Mouse (Mus musculus): ENCODE measurements around the gene Tes3-ps. TPM values are rescaled to one million over a fixed set of nuclear protein-coding genes. Genes with fewer than 3 reads are reported as not detected.
A peak's percentile ranks its signal among the peaks of the same experiment; 100 is the strongest.

The Tes3-ps gene
- 0.54 and 0.66 TPM in 2 replicates for polyA plus RNA-seq (2015; fragmentation: Nextera tagmentation; extraction: Ambion mirVana)

- no peak within 1 kb of the TSS for H3K27ac ChIP-seq
- no peaks in the 10 kb centered on the region for H3K27me3 ChIP-seq (ENCODE audit: insufficient read depth, low read length)
- no peaks in the 10 kb centered on the region for H3K4me1 ChIP-seq (replicated peaks; ENCODE audit: insufficient read depth, low read length)
- no peak for TF ChIP-seq CTCF (IDR thresholded peaks at IDR 0.05; ENCODE audit: low read depth)
- DNase-seq (ENCODE audit: low spot score) = no peak
- no peak for ATAC-seq (replicated peaks; ENCODE audit: low FRiP score, low read depth)
- H3K36me3 ChIP-seq (ENCODE audit: insufficient read depth, low read length) = no peaks in the 10 kb centered on the region
- no peak within 1 kb of the TSS for H3K9ac ChIP-seq (ENCODE audit: low read depth, low read length)
- 55% methylated on average over 6 of the region's 6 CpGs for WGBS
- H3K9me3 ChIP-seq (replicated peaks; ENCODE audit: low read length) = no peaks in the 10 kb centered on the region
- H3K4me2 ChIP-seq (ENCODE audit: low read length) = no peak within 1 kb of the TSS
- no peak within 1 kb of the TSS for H3K4me3 ChIP-seq (replicated peaks; ENCODE audit: low read depth, low read length)
Measured at GRCm38 (mm10) chr13:49492376-49493368, at the start of gene Tes3-ps. TSS of gene Tes3-ps (plus strand) at chr13:49493318.

GRCm38 (mm10) chr13:49444451-49444850 is 48.7 kb upstream of the Tes3-ps start:
- H3K9me3 ChIP-seq (replicated peaks; ENCODE audit: low read length) = no peaks in the 10 kb centered on the region
- ATAC-seq (replicated peaks; ENCODE audit: low FRiP score, low read depth) (no peak), DNase-seq (ENCODE audit: low spot score) (no peak)
- no peak overlapping the region for H3K4me3 ChIP-seq (replicated peaks; ENCODE audit: low read depth, low read length)
- no peak overlapping the region for H3K27ac ChIP-seq
- no peaks in the 10 kb centered on the region for H3K4me1 ChIP-seq (replicated peaks; ENCODE audit: insufficient read depth, low read length)
- H3K9ac ChIP-seq (ENCODE audit: low read depth, low read length) = no peak overlapping the region
- peaks cover 33% of the 10 kb centered on the region for H3K36me3 ChIP-seq (ENCODE audit: insufficient read depth, low read length)
- no peak overlapping the region for H3K4me2 ChIP-seq (ENCODE audit: low read length)
- 97% methylated on average over 6 of the region's 6 CpGs for WGBS
- no peak for TF ChIP-seq CTCF (IDR thresholded peaks at IDR 0.05; ENCODE audit: low read depth)
- no peaks in the 10 kb centered on the region for H3K27me3 ChIP-seq (ENCODE audit: insufficient read depth, low read length)

- peak; percentile 73 for ATAC-seq (replicated peaks; ENCODE audit: low FRiP score, low read depth)
- whole genome bisulfite sequencing = 35% methylated on average over 5 of the region's 5 CpGs
Measured at GRCm38 (mm10) chr13:49449318-49449749, 43.8 kb upstream of the Tes3-ps start.

GRCm38 (mm10) chr13:49460276-49460675 is 32.8 kb upstream of the Tes3-ps start:
- no peaks in the 10 kb centered on the region for H3K4me1 ChIP-seq (replicated peaks; ENCODE audit: insufficient read depth, low read length)
- no peaks in the 10 kb centered on the region for H3K9me3 ChIP-seq (replicated peaks; ENCODE audit: low read length)
- TF ChIP-seq CTCF (IDR thresholded peaks at IDR 0.05; ENCODE audit: low read depth) = no peak
- H3K27me3 ChIP-seq (ENCODE audit: insufficient read depth, low read length) = no peaks in the 10 kb centered on the region
- H3K9ac ChIP-seq (ENCODE audit: low read depth, low read length) = no peak overlapping the region
- ATAC-seq (replicated peaks; ENCODE audit: low FRiP score, low read depth) (no peak), DNase-seq (ENCODE audit: low spot score) (no peak)
- H3K27ac ChIP-seq = 0 out of 2 replicates have a peak overlapping the region, but pooled peaks have one; percentile 47
- 87% methylated on average over 4 of the region's 4 CpGs for WGBS
- H3K4me3 ChIP-seq (replicated peaks; ENCODE audit: low read depth, low read length) = no peak overlapping the region
- no peak overlapping the region for H3K4me2 ChIP-seq (ENCODE audit: low read length)
- H3K36me3 ChIP-seq (ENCODE audit: insufficient read depth, low read length) = peaks cover 31% of the 10 kb centered on the region

More at GRCm38 (mm10) chr13:49449318-49449749, 43.8 kb upstream of the Tes3-ps start:
- peaks cover 28% of the 10 kb centered on the region for H3K36me3 ChIP-seq (ENCODE audit: insufficient read depth, low read length)
- DNase-seq (ENCODE audit: low spot score) = peak; percentile 90
- peak; percentile 99 for TF ChIP-seq CTCF (IDR thresholded peaks at IDR 0.05; ENCODE audit: low read depth)
- no peaks in the 10 kb centered on the region for H3K27me3 ChIP-seq (ENCODE audit: insufficient read depth, low read length)
- H3K4me3 ChIP-seq (replicated peaks; ENCODE audit: low read depth, low read length) = no peak overlapping the region
- H3K27ac ChIP-seq = no peak overlapping the region
- no peak overlapping the region for H3K9ac ChIP-seq (ENCODE audit: low read depth, low read length)
- no peaks in the 10 kb centered on the region for H3K4me1 ChIP-seq (replicated peaks; ENCODE audit: insufficient read depth, low read length)
- H3K4me2 ChIP-seq (ENCODE audit: low read length) = no peak overlapping the region
- H3K9me3 ChIP-seq (replicated peaks; ENCODE audit: low read length) = no peaks in the 10 kb centered on the region

- DNase-seq (ENCODE audit: low spot score) = no peak
- WGBS = 65% methylated on average over 5 of the region's 5 CpGs
- ATAC-seq (replicated peaks; ENCODE audit: low FRiP score, low read depth) = no peak
Measured at GRCm38 (mm10) chr13:49460692-49461414, 32.3 kb upstream of the Tes3-ps start.

More at GRCm38 (mm10) chr13:49460692-49461414, 32.3 kb upstream of the Tes3-ps start:
- peaks cover 31% of the 10 kb centered on the region for H3K36me3 ChIP-seq (ENCODE audit: insufficient read depth, low read length)
- no peaks in the 10 kb centered on the region for H3K27me3 ChIP-seq (ENCODE audit: insufficient read depth, low read length)
- H3K9ac ChIP-seq (ENCODE audit: low read depth, low read length) = no peak overlapping the region
- no peak overlapping the region for H3K4me2 ChIP-seq (ENCODE audit: low read length)
- no peaks in the 10 kb centered on the region for H3K9me3 ChIP-seq (replicated peaks; ENCODE audit: low read length)
- no peak overlapping the region for H3K4me3 ChIP-seq (replicated peaks; ENCODE audit: low read depth, low read length)
- peak overlapping the region; percentile 75; the same call in 1 of the 2 replicates for H3K27ac ChIP-seq
- TF ChIP-seq CTCF (IDR thresholded peaks at IDR 0.05; ENCODE audit: low read depth) = no peak
- H3K4me1 ChIP-seq (replicated peaks; ENCODE audit: insufficient read depth, low read length) = no peaks in the 10 kb centered on the region
